Mouse (Mus musculus) kidney, adult 9 months (tissue): ENCODE results near the gene Gm49711.

ENCODE experiments used
- DNase-seq: peaks from one replicate; pipeline ENCODE4 v3.0.0; 2022

Gm49711 gene

GRCm38 (mm10) chr16:92127226-92127625 is 69.1 kb downstream of the Gm49711 start:
- DNase-seq, result no peak

- DNase-seq, result no peak
These were observed 69.5 kb downstream of the Gm49711 start for GRCm38 (mm10) chr16:92127666-92128065.

- no peak for DNase-seq
These were observed 71.7 kb downstream of the Gm49711 start for GRCm38 (mm10) chr16:92129843-92130242.

- DNase-seq, result no peak
These were observed 74.4 kb downstream of the Gm49711 start for GRCm38 (mm10) chr16:92132511-92132910.

- DNase-seq, result no peak
These were observed 76.1 kb downstream of the Gm49711 start for GRCm38 (mm10) chr16:92134148-92134764.

GRCm38 (mm10) chr16:92136275-92136674 is 78.2 kb downstream of the Gm49711 start:
- no peak for DNase-seq

GRCm38 (mm10) chr16:92139386-92140261 is 81.5 kb downstream of the Gm49711 start:
- DNase-seq, result no peak

GRCm38 (mm10) chr16:92140328-92140727 is 82.2 kb downstream of the Gm49711 start:
- DNase-seq, result no peak

GRCm38 (mm10) chr16:92141021-92141420 is 82.9 kb downstream of the Gm49711 start:
- no peak for DNase-seq

GRCm38 (mm10) chr16:92142426-92143012 is 84.4 kb downstream of the Gm49711 start:
- no peak for DNase-seq

GRCm38 (mm10) chr16:92147631-92148366 is 89.7 kb downstream of the Gm49711 start:
- no peak for DNase-seq

- DNase-seq, result no peak
These were observed 90.2 kb downstream of the Gm49711 start for GRCm38 (mm10) chr16:92148367-92148728.

- no peak for DNase-seq
These were observed 92.9 kb downstream of the Gm49711 start for GRCm38 (mm10) chr16:92150975-92151374.

- DNase-seq, result peak; percentile 40
These were observed 99.9 kb downstream of the Gm49711 start for GRCm38 (mm10) chr16:92158021-92158455.

- DNase-seq, result peak; percentile 61
These were observed 100.5 kb downstream of the Gm49711 start for GRCm38 (mm10) chr16:92158461-92159091.

GRCm38 (mm10) chr16:92159114-92159513 is 101.0 kb downstream of the Gm49711 start:
- no peak for DNase-seq

- DNase-seq, result no peak
These were observed 104.2 kb downstream of the Gm49711 start for GRCm38 (mm10) chr16:92162289-92162688.

GRCm38 (mm10) chr16:92163545-92163944 is 105.4 kb downstream of the Gm49711 start:
- no peak for DNase-seq

- DNase-seq, result peak; percentile 40
These were observed 117.9 kb downstream of the Gm49711 start for GRCm38 (mm10) chr16:92176052-92176451.

GRCm38 (mm10) chr16:92177718-92178117 is 119.6 kb downstream of the Gm49711 start:
- DNase-seq, result no peak

- DNase-seq, result no peak
These were observed 121.2 kb downstream of the Gm49711 start for GRCm38 (mm10) chr16:92179306-92179705.

GRCm38 (mm10) chr16:92183477-92183876 is 125.4 kb downstream of the Gm49711 start:
- no peak for DNase-seq

- DNase-seq, result no peak
These were observed 132.5 kb downstream of the Gm49711 start for GRCm38 (mm10) chr16:92190603-92191002.
